Mouse (Mus musculus) liver, embryonic 16.5 days (tissue): ENCODE measurements at regions not wholly inside any gene's neighbourhood (a gene's known extent, or its start where the extent isn't known, plus 50 kb on each side); places are given as distances from the start of the nearest gene placed in this dataset.
A peak's percentile ranks its signal among the peaks of the same experiment; 100 is the strongest.

Experiments
- ATAC-seq: fragments of 200-750 bp; cut with Nextera tagmentation; 2 replicates; pipeline ENCODE4 v1.8.0; 2017; ENCODE audit warnings: low read depth, mild to moderate bottlenecking, moderate number of reproducible peaks, moderate library complexity
- H3K27ac ChIP-seq: fragments of 300-500 bp; sonication (generic); 2 replicates; pipeline ENCODE4 v1.5.1; 2014; ENCODE audit warnings: mild to moderate bottlenecking, low read length
- H3K27me3 ChIP-seq: fragments of 300-500 bp; sonication (generic); 2 replicates; pipeline ENCODE4 v1.6.1; 2014; ENCODE audit warnings: low read depth, low read length, mixed read lengths; ENCODE audit not compliant: control insufficient read depth, insufficient read depth
- H3K36me3 ChIP-seq: fragments of 300-500 bp; sonication (generic); 2 replicates; pipeline ENCODE4 v1.6.1; 2014; ENCODE audit warnings: mild to moderate bottlenecking; ENCODE audit not compliant: control insufficient read depth, insufficient read depth
- H3K4me1 ChIP-seq: fragments of 300-500 bp; sonication (generic); 2 replicates; pipeline ENCODE4 v1.6.1; 2014; ENCODE audit warnings: low read depth, low read length, mixed read lengths; ENCODE audit not compliant: control insufficient read depth
- H3K4me2 ChIP-seq: fragments of 300-500 bp; sonication (generic); 2 replicates; pipeline ENCODE4 v1.6.1; 2014; ENCODE audit warnings: low read depth, low read length, mixed read lengths
- H3K4me3 ChIP-seq: fragments of 300-500 bp; sonication (generic); 2 replicates; pipeline ENCODE4 v1.5.1; 2014; ENCODE audit warnings: low read depth, mild to moderate bottlenecking, low read length
- H3K9ac ChIP-seq: fragments of 300-500 bp; sonication (generic); 2 replicates; pipeline ENCODE4 v1.6.1; 2014; ENCODE audit warnings: low read depth, low read length
- H3K9me3 ChIP-seq: fragments of 300-500 bp; sonication (generic); replicated peaks from 2 replicates; pipeline ENCODE4 v1.6.1; 2016; ENCODE audit warnings: low read length; ENCODE audit not compliant: control insufficient read depth
- WGBS: fragments of 180-500 bp; shearing (Covaris S2); extraction: QIAGEN DNeasy Blood & Tissue Kit; methylation state at CpG from one replicate; pipeline ENCODE4 v1.1.7; 2014; ENCODE audit not compliant: insufficient replicate concordance; 5-methylcytosine and 5-hydroxymethylcytosine counted together

DNA sequence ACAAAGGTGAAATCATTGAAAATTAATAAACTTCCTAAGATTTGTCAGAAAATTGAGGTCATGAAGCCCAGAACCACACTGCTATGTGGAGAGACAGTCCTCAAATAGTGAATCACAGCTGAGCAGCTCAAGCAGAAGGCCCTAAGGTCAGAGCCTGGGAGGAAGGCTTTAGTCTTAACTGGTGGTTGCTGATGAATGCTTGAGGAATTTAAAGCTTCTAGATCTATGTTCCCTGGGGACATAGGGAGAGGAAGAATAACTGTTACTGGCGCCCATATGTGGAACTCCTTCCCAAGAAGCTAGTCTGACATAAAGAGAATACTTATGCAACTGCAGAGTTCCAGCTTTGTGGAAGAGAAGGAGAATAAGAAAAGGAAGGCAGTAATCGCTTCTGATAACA lies 919.5 kb downstream of the D3Ertd751e start:
- Histone ChIP-seq H3K27me3 (no peaks in the 10 kb centered on the region), H3K9me3 (no peaks in the 10 kb centered on the region), H3K4me2 (no peak overlapping the region), H3K36me3 (no peaks in the 10 kb centered on the region), H3K27ac (no peak overlapping the region), H3K4me3 (no peak overlapping the region), H3K4me1 (no peaks in the 10 kb centered on the region), H3K9ac (no peak overlapping the region)
- no peak for ATAC-seq
- WGBS, result 53% methylated on average over 2 of the region's 2 CpGs

DNA sequence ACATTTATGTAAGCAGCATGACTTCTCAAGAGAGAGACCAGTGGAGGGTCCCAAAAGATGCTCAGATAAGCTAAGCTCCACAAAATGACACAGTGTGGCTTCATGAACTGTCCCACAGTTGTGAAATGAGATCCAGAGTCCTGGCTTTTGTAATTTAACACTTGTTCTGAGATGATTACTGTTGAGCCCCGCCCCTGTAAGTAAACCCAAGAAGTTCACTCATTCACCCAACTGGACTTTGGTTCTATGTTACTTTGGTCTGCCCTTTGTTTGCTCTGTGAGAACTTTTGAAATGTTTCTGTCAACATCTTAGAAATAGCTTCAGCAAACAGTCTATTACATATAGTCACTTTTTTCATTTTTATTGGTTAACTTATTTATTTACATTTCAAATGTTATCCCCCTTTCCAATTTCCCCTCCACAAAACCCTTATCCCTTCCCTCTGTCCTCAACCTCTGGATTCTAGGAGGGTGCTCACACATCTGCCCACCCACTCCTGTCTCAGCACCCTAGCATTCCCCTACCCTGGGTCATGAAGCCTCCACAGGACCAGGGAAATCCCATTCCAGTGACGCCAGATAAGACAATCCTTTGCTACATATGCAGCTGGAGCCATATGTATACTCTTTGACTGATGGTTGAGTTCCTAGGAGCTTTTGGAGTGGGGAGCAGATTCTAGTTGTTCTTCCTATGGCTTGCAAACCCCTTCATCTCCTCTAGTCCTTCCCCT lies 934.4 kb downstream of the D3Ertd751e start:
- ATAC-seq, result peak; percentile 60; the same call in 1 of the 2 replicates
- 52% methylated on average over 2 of the region's 2 CpGs for WGBS
- no peaks in the 10 kb centered on the region for H3K4me1 ChIP-seq

GRCm38 (mm10) chr3:42694726-42695125 lies 952.3 kb downstream of the D3Ertd751e start:
- Histone ChIP-seq H3K4me3 (no peak overlapping the region), H3K4me1 (no peaks in the 10 kb centered on the region), H3K27ac (no peak overlapping the region), H3K9ac (no peak overlapping the region), H3K9me3 (no peaks in the 10 kb centered on the region), H3K27me3 (no peaks in the 10 kb centered on the region), H3K4me2 (no peak overlapping the region), H3K36me3 (no peaks in the 10 kb centered on the region)
- ATAC-seq, result no peak
- 59% methylated on average over 2 of the region's 2 CpGs for WGBS

More for the DNA sequence above, 934.4 kb downstream of the D3Ertd751e start:
- no peak overlapping the region for H3K4me3 ChIP-seq
- H3K9ac ChIP-seq, result no peak overlapping the region
- no peak overlapping the region for H3K27ac ChIP-seq
- H3K27me3 ChIP-seq, result no peaks in the 10 kb centered on the region
- H3K9me3 ChIP-seq, result no peaks in the 10 kb centered on the region
- H3K36me3 ChIP-seq, result no peaks in the 10 kb centered on the region
- H3K4me2 ChIP-seq, result no peak overlapping the region

DNA sequence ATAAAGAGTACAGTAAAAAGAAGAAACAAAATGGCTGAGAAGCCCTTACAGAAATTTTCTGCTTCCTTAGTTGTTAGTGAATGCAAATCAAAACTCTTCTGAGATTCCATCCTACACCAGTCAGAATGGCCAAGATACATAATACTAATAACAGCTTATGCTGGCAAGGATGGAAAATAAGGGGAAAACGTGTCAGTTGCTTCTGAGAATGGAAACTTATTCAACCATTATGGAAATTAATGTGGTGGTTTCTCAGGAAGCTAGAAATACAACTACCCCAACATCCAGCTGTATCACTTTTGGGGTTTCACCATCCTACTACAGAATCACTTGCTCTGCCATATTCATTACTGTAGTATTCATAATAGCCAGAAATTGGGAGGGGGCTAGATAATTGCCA lies 996.5 kb downstream of the D3Ertd751e start:
- Histone ChIP-seq H3K9ac (no peak overlapping the region), H3K27ac (no peak overlapping the region), H3K36me3 (no peaks in the 10 kb centered on the region), H3K9me3 (no peaks in the 10 kb centered on the region), H3K27me3 (no peaks in the 10 kb centered on the region), H3K4me2 (no peak overlapping the region), H3K4me3 (no peak overlapping the region), H3K4me1 (no peaks in the 10 kb centered on the region)
- 11% methylated on average over 1 of the region's 1 CpGs for WGBS
- ATAC-seq, result no peak

- WGBS, result 67% methylated on average over 4 of the region's 4 CpGs
- Histone ChIP-seq H3K27ac (no peak overlapping the region), H3K36me3 (no peaks in the 10 kb centered on the region), H3K4me2 (no peak overlapping the region), H3K9ac (no peak overlapping the region), H3K4me1 (no peaks in the 10 kb centered on the region), H3K27me3 (no peaks in the 10 kb centered on the region), H3K4me3 (no peak overlapping the region), H3K9me3 (no peaks in the 10 kb centered on the region)
- no peak for ATAC-seq
These were observed 1010.7 kb downstream of the D3Ertd751e start for GRCm38 (mm10) chr3:42753130-42753529.

DNA sequence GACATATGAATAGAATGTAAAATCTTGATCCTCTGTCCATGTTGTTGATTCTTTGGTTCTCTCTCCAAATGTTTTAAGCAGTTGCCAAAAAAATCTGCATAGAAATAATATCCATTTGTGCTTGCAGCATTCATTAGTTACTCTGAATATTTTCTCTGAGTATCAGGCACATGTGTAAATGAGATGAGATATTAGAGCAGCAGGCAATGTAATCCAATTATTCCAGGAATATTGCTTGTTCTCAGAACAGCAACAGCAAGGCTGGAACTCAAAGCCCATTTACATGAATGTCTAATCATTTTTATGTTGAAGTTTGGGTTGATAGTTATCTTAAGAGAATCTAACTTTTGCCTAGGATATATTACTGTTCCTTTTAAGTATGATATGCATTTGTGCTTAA lies 1014.9 kb downstream of the D3Ertd751e start:
- no peak overlapping the region for H3K4me3 ChIP-seq
- H3K27me3 ChIP-seq, result no peaks in the 10 kb centered on the region
- no peaks in the 10 kb centered on the region for H3K9me3 ChIP-seq
- H3K4me2 ChIP-seq, result no peak overlapping the region
- no peak overlapping the region for H3K9ac ChIP-seq
- H3K27ac ChIP-seq, result no peak overlapping the region
- H3K36me3 ChIP-seq, result no peaks in the 10 kb centered on the region
- ATAC-seq, result no peak
- no peaks in the 10 kb centered on the region for H3K4me1 ChIP-seq

- Histone ChIP-seq H3K36me3 (no peaks in the 10 kb centered on the region), H3K9ac (no peak overlapping the region), H3K4me2 (no peak overlapping the region), H3K27ac (no peak overlapping the region), H3K9me3 (no peaks in the 10 kb centered on the region), H3K27me3 (no peaks in the 10 kb centered on the region), H3K4me3 (no peak overlapping the region), H3K4me1 (no peaks in the 10 kb centered on the region)
- ATAC-seq, result no peak
- WGBS, result 24% methylated on average over 1 of the region's 1 CpGs
These were observed 1015.5 kb downstream of the D3Ertd751e start for GRCm38 (mm10) chr3:42757830-42758385.

DNA sequence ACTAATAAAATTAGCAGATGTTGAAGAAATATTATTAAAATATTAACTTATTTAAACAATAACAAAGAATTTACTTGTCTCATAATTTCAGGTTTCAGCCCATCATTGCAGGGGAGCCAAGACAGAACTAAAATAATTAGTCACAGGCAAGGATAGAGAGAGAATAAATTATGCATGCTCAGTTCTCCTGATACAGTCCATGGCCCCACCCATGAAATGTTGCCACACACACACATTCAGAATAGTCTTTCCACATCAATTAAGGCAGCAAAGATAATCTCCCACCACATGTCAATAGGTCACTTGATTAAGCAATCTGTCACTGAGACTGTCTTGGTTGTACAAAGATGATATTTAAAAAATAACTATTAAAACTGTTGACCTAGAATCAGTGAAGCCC lies 1019.8 kb downstream of the D3Ertd751e start:
- Histone ChIP-seq H3K4me3 (no peak overlapping the region), H3K9me3 (no peaks in the 10 kb centered on the region), H3K4me1 (no peaks in the 10 kb centered on the region), H3K27me3 (no peaks in the 10 kb centered on the region), H3K9ac (no peak overlapping the region), H3K27ac (no peak overlapping the region), H3K4me2 (no peak overlapping the region), H3K36me3 (no peaks in the 10 kb centered on the region)
- ATAC-seq, result no peak

DNA sequence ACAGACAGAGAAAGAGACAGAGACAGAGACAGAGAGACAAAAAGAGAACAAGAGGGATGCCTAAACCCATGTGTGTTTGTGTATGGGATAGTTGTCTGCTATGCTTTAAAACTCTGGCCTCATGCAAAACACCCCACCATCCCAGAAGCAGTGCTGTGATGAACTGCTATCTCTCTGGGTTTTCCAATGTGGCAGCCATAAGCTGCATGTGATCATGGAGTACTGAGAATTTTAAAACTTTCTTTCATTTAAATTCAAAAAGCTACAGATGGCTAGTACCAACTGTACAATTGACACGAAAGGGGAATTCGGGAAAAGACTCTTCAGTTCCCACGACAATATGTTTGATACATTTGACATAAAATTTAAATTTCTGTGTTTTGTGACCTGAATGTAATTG lies 1041.1 kb downstream of the D3Ertd751e start:
- no peaks in the 10 kb centered on the region for H3K9me3 ChIP-seq
- H3K36me3 ChIP-seq, result no peaks in the 10 kb centered on the region
- no peak overlapping the region for H3K9ac ChIP-seq
- H3K27me3 ChIP-seq, result no peaks in the 10 kb centered on the region
- no peak overlapping the region for H3K4me3 ChIP-seq
- H3K27ac ChIP-seq, result no peak overlapping the region
- H3K4me2 ChIP-seq, result no peak overlapping the region
- no peak for ATAC-seq
- 78% methylated on average over 3 of the region's 3 CpGs for WGBS
- no peaks in the 10 kb centered on the region for H3K4me1 ChIP-seq
